Mouse (Mus musculus): ENCODE results near the gene Hmcn1.

DNA sequence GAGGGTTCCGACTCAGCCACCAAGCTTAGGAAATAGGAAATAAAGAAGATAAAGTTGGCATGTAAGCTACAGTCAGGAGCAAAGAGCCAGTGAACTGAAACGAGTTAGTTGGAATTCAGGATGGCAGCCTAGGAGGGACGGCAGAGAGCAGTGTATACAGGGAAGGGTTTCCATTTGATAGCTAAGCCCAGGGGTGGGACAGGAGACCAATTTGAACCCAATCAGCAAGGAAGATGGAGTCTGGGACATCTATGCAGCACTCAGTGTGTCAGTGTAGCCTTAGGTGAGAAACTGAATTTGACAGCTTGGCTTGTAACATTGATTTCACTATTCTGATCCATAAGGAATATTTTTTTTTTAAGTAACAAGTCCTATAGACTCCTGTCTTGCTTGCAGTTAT, 42.5 kb upstream of the Hmcn1 start:
- TF ChIP-seq CTCF (IDR thresholded peaks at IDR 0.05; ENCODE audit: borderline replicate concordance, control insufficient read depth, extremely low read depth, insufficient read depth, low read length, poor library complexity): no peak
- no peak for TF ChIP-seq POLR2A (IDR thresholded peaks at IDR 0.05; ENCODE audit: control insufficient read depth, extremely low read depth, insufficient read depth, low read length, poor library complexity)

All from thymus, adult 2 months (tissue).